In the genomic region with DNA sequence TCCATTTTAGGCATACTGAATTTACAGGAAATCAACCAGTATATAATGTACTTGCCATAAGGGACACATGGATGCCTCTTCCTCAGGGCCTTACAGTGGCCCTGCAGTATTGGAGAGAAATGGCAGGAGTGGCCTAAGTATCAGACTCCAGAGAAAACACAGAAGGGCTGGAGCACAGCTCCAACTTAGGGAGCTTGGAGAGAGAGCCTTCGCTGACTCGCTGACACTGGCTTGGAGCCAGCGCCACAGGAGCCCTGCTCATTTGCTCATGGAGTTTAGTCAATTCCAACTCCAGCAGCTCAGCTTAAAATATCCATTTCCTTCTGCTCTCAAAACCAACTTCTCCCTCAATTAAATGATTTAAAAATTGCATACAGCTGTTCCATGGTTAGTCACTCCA, we compare ENCODE assay signal across 1 mouse cellular context.
TF ChIP-seq lines count a peak whose summit lies in the region.

No protein-coding gene starts in this region.

TF ChIP-seq in MEL, 35 proteins besides CTCF, POLR2A, EP300 and RAD21 (continued from another document):
- TF ChIP-seq SMC3 (IDR thresholded peaks at IDR 0.05; ENCODE audit: low read depth, low read length) (no peak), POLR2AphosphoS5 (IDR thresholded peaks at IDR 0.05; ENCODE audit: borderline replicate concordance, low read depth, low read length) (no peak), CHD1 (IDR thresholded peaks at IDR 0.05; ENCODE audit: low read depth, low read length) (no peak), GATA1 (IDR thresholded peaks at IDR 0.05; ENCODE audit: low read depth, low read length) (no peak), ETS1 (IDR thresholded peaks at IDR 0.05; ENCODE audit: low read depth, low read length) (no peak), HCFC1 (IDR thresholded peaks at IDR 0.05; ENCODE audit: low read depth, low read length) (no peak), MAFK (IDR thresholded peaks at IDR 0.05; ENCODE audit: borderline replicate concordance, low read depth, low read length) (no peak), ELF1 (IDR thresholded peaks at IDR 0.05; ENCODE audit: low read depth, low read length) (no peak), KAT2A (conservative IDR thresholded peaks at IDR 0.05; ENCODE audit: low read depth, low read length) (no peak), NRF1 (IDR thresholded peaks at IDR 0.05; ENCODE audit: insufficient read depth, low read depth, low read length, poor library complexity, severe bottlenecking) (no peak), NELFE (IDR thresholded peaks at IDR 0.05; ENCODE audit: low read depth, low read length) (no peak), MAZ (IDR thresholded peaks at IDR 0.05; ENCODE audit: low read depth, low read length) (no peak)
